Mouse (Mus musculus): ENCODE measurements around the gene Ugt2b36. TPM values are rescaled to one million over a fixed set of nuclear protein-coding genes. Genes with fewer than 3 reads are reported as not detected.

Ugt2b36 gene
- total and polyA plus RNA-seq, 3 experiments = not detected

DNA sequence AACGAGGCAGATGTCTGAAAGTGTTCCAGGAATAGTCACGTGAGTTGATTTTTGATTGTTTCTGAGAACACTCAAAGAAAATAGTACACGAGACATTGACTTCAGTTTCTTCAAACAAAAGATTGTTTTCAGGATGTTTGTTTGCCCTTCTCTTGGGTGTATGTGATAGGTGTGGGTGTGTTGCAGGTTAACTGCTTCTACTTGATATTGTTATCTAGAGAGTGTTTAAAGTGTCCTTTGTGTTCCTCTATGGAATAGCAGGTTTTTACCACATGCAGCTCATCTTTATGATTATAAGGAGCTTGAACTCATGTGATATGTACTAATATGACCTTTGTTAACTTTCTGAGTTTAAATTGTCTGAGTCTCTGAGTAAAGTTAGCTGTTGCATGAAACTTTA lies 6.1 kb downstream of the Ugt2b36 start:
- in situ Hi-C loops (cut with MboI; ENCODE audit: low pct_ligation_motif_present, low pct_unique_long_range_greater_than_20kb, low sequenced_read_pairs) = no loop called here
- H3K4me2 ChIP-seq (ENCODE audit: insufficient read depth, low read depth, poor library complexity, severe bottlenecking) = no peak overlapping the region

DNA sequence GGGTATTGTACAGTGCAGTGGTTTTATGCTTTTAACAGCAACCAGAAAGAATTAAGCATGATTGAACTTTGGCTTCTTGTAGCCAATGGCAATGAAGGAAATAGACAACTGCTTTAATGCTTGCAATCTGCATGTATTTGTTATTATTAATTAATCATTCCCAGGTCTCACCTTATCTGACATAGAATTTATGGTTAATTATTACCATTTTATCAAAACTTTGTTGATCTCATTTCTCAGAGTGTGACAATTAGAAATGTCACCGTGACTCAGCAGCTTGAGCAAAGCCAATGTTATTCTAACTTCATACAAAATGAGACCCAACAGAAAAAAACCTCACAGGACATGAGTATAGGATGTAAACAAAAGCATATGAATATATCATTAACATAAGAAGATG lies 61.7 kb downstream of the Ugt2b36 start:
- TF ChIP-seq MAX (IDR thresholded peaks at IDR 0.05; ENCODE audit: low read length) = no peak
- no peak for TF ChIP-seq TCF12 (IDR thresholded peaks at IDR 0.05; ENCODE audit: low read depth, low read length)
- no peak for TF ChIP-seq MYC (IDR thresholded peaks at IDR 0.05; ENCODE audit: low read depth, low read length)
- no peak for TF ChIP-seq ETS1 (conservative IDR thresholded peaks at IDR 0.05; ENCODE audit: low read depth, low read length)
- TF ChIP-seq MAFK (IDR thresholded peaks at IDR 0.05; ENCODE audit: insufficient replicate concordance, low read length) = no peak
- Histone ChIP-seq H3K27ac (ENCODE audit: insufficient read depth, low read depth) (no peak overlapping the region), H3K79me2 (replicated peaks; ENCODE audit: control insufficient read depth, extremely low read depth, insufficient read depth, poor library complexity, severe bottlenecking) (no peaks in the 10 kb centered on the region), H3K9me3 (replicated peaks; ENCODE audit: low read length) (no peaks in the 10 kb centered on the region), H3K27me3 (replicated peaks) (no peaks in the 10 kb centered on the region), H3K4me3 (replicated peaks in 1 of 3; ENCODE audit: low read depth in 2 of 3, low read length in 2 of 3, poor library complexity in 1 of 3) (no peak overlapping the region), H3K4me2 (ENCODE audit: insufficient read depth, low read depth, poor library complexity, severe bottlenecking) (no peak overlapping the region), H3K9ac (ENCODE audit: insufficient read depth, low read depth) (no peak overlapping the region), H3K36me3 (replicated peaks in 1 of 2; ENCODE audit: control insufficient read depth in 1 of 2, insufficient read depth in 1 of 2, low read length in 1 of 2) (no peaks in the 10 kb centered on the region), H3K4me1 (ENCODE audit: control insufficient read depth in 1 of 2, insufficient read depth in 2 of 2) (no peaks in the 10 kb centered on the region)
- dilution Hi-C loops (cut with MboI; ENCODE audit: extremely low pct_ligation_motif_present, extremely low pct_unique_long_range_greater_than_20kb, low sequenced_read_pairs) (no loop called here), in situ Hi-C loops (cut with MboI; ENCODE audit: low pct_ligation_motif_present, low pct_unique_long_range_greater_than_20kb, low sequenced_read_pairs) (no loop called here)
- no peak for DNase-seq (ENCODE audit: extremely low read depth)

More for the DNA sequence above, 6.1 kb downstream of the Ugt2b36 start:
- no peak for DNase-seq (ENCODE audit: extremely low read depth)
- Histone ChIP-seq H3K9ac (ENCODE audit: insufficient read depth, low read depth) (no peak overlapping the region), H3K36me3 (replicated peaks in 1 of 2; ENCODE audit: control insufficient read depth in 1 of 2, insufficient read depth in 1 of 2, low read length in 1 of 2) (no peaks in the 10 kb centered on the region), H3K4me3 (replicated peaks in 1 of 3; ENCODE audit: low read depth in 2 of 3, low read length in 2 of 3, poor library complexity in 1 of 3) (no peak overlapping the region), H3K27me3 (replicated peaks) (no peaks in the 10 kb centered on the region), H3K9me3 (replicated peaks; ENCODE audit: low read length) (no peaks in the 10 kb centered on the region), H3K4me1 (ENCODE audit: control insufficient read depth in 1 of 2, insufficient read depth in 2 of 2) (no peaks in the 10 kb centered on the region), H3K79me2 (replicated peaks; ENCODE audit: control insufficient read depth, extremely low read depth, insufficient read depth, poor library complexity, severe bottlenecking) (no peaks in the 10 kb centered on the region), H3K27ac (ENCODE audit: insufficient read depth, low read depth) (no peak overlapping the region)
- dilution Hi-C loops (cut with MboI; ENCODE audit: extremely low pct_ligation_motif_present, extremely low pct_unique_long_range_greater_than_20kb, low sequenced_read_pairs) = no loop called here
- TF ChIP-seq NRF1 (IDR thresholded peaks at IDR 0.05; ENCODE audit: low read depth, low read length) = no peak
- no peak for TF ChIP-seq USF2 (conservative IDR thresholded peaks at IDR 0.05; ENCODE audit: low read depth, low read length)
- no peak for TF ChIP-seq ETS1 (conservative IDR thresholded peaks at IDR 0.05; ENCODE audit: low read depth, low read length)
- no peak for TF ChIP-seq TBP (conservative IDR thresholded peaks at IDR 0.05; ENCODE audit: low read depth, low read length)

DNA sequence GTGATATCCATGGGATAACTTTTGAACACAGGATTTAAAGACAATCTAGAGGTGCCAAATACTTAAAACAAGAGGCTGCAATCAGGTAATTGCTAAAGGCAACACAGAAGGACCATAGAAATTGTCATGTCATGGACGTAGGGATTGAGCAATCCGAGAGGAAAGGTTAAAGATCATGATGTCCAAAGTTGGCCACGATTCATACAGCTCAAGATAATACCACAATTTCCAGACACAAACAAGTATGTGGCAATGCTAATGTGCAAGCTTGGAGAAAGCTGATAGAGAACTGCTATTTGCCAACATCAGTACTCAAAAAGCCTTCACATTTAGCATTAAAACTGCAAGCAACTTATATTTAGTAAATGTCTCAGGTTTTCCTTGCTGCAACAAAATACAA lies 65.0 kb downstream of the Ugt2b36 start:
- dilution Hi-C loops (cut with MboI; ENCODE audit: extremely low pct_ligation_motif_present, extremely low pct_unique_long_range_greater_than_20kb, low sequenced_read_pairs) = no loop called here
- H3K4me3 ChIP-seq (replicated peaks in 1 of 3; ENCODE audit: low read depth in 2 of 3, low read length in 2 of 3, poor library complexity in 1 of 3) = no peak overlapping the region
- no peak overlapping the region for H3K27ac ChIP-seq (ENCODE audit: insufficient read depth, low read depth)
- no peak for DNase-seq (ENCODE audit: extremely low read depth)
- H3K4me2 ChIP-seq (ENCODE audit: insufficient read depth, low read depth, poor library complexity, severe bottlenecking) = no peak overlapping the region
- no peaks in the 10 kb centered on the region for H3K36me3 ChIP-seq (replicated peaks in 1 of 2; ENCODE audit: control insufficient read depth in 1 of 2, insufficient read depth in 1 of 2, low read length in 1 of 2)
- TF ChIP-seq USF1 (IDR thresholded peaks at IDR 0.05; ENCODE audit: low read depth, low read length) (no peak), BHLHE40 (IDR thresholded peaks at IDR 0.05; ENCODE audit: low read depth, low read length) (no peak)
- no peaks in the 10 kb centered on the region for H3K4me1 ChIP-seq (ENCODE audit: control insufficient read depth in 1 of 2, insufficient read depth in 2 of 2)
- in situ Hi-C loops (cut with MboI; ENCODE audit: low pct_ligation_motif_present, low pct_unique_long_range_greater_than_20kb, low sequenced_read_pairs) = no loop called here
- H3K9ac ChIP-seq (ENCODE audit: insufficient read depth, low read depth) = no peak overlapping the region
- no peaks in the 10 kb centered on the region for H3K79me2 ChIP-seq (replicated peaks; ENCODE audit: control insufficient read depth, extremely low read depth, insufficient read depth, poor library complexity, severe bottlenecking)
- H3K9me3 ChIP-seq (replicated peaks; ENCODE audit: low read length) = no peaks in the 10 kb centered on the region
- no peaks in the 10 kb centered on the region for H3K27me3 ChIP-seq (replicated peaks)

Other genes with a start within 250 kb of the Ugt2b36 start
- gene Ugt2b34, start 185.6 kb downstream of the Ugt2b36 start, total RNA-seq (2012; rRNA removed) = not detected in 2 replicates
- gene Ugt2b34, start 185.6 kb downstream of the Ugt2b36 start, total RNA-seq (2014; rRNA removed) = not detected in 2 replicates
- not detected in 2 replicates for gene Ugt2b34, start 185.6 kb downstream of the Ugt2b36 start, polyA plus RNA-seq (2012; ENCODE audit: insufficient read length, low read depth)
- not detected in 2 replicates for gene Ugt2b1, start 166.0 kb downstream of the Ugt2b36 start, total RNA-seq (2012; rRNA removed)
- not detected in 2 replicates for gene Ugt2b1, start 166.0 kb downstream of the Ugt2b36 start, total RNA-seq (2014; rRNA removed)
- not detected in 2 replicates for gene Ugt2b1, start 166.0 kb downstream of the Ugt2b36 start, polyA plus RNA-seq (2012; ENCODE audit: insufficient read length, low read depth)
- gene Ugt2b35, start 91.7 kb downstream of the Ugt2b36 start, total RNA-seq (2012; rRNA removed) = not detected in 2 replicates
- not detected in 2 replicates for gene Ugt2b35, start 91.7 kb downstream of the Ugt2b36 start, total RNA-seq (2014; rRNA removed)
- gene Ugt2b35, start 91.7 kb downstream of the Ugt2b36 start, polyA plus RNA-seq (2012; ENCODE audit: insufficient read length, low read depth) = not detected in 2 replicates
- gene Ugt2b5, start 47.8 kb upstream of the Ugt2b36 start, total RNA-seq (2012; rRNA removed) = not detected in 2 replicates
- gene Ugt2b5, start 47.8 kb upstream of the Ugt2b36 start, total RNA-seq (2014; rRNA removed) = not detected in 2 replicates
- not detected in 2 replicates for gene Ugt2b5, start 47.8 kb upstream of the Ugt2b36 start, polyA plus RNA-seq (2012; ENCODE audit: insufficient read length, low read depth)
- not detected in 2 replicates for gene Ugt2b37, start 162.2 kb upstream of the Ugt2b36 start, total RNA-seq (2012; rRNA removed)
- not detected in 2 replicates for gene Ugt2b37, start 162.2 kb upstream of the Ugt2b36 start, total RNA-seq (2014; rRNA removed)
- gene Ugt2b37, start 162.2 kb upstream of the Ugt2b36 start, polyA plus RNA-seq (2012; ENCODE audit: insufficient read length, low read depth) = not detected in 2 replicates
- not detected in 2 replicates for gene Ugt2a3, start 244.6 kb upstream of the Ugt2b36 start, total RNA-seq (2012; rRNA removed)
- not detected in 2 replicates for gene Ugt2a3, start 244.6 kb upstream of the Ugt2b36 start, total RNA-seq (2014; rRNA removed)
- gene Ugt2a3, start 244.6 kb upstream of the Ugt2b36 start, polyA plus RNA-seq (2012; ENCODE audit: insufficient read length, low read depth) = not detected in 2 replicates